Mouse (Mus musculus): ENCODE measurements around the gene Gnb1l.
"Not testable (repeated sequence)": the region's sequence is repeated elsewhere in the genome, so short reads cannot be mapped to it uniquely, and the experiment has no call there.

The Gnb1l gene

DNA sequence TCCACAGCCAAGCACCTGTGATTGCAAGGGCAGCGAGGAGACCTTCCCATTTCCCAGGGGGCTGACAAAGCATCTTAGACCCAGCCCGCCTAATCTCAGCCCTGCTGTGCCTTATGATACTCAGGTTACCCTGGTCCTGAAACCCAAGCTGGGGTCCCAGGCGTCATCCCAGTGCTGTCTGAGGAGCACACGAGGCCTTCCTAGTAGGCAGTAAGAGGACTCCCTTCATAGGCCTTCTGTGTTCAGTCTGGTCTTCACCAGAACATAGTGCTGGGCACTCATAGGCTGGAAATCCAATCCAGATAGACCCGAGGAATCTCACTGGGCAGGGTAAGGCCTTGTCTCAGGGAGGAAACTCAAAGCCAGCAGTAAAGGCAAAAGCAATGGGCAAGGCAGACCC is 14.7 kb upstream of the Gnb1l start:
- no peak for DNase-seq (ENCODE audit: low spot score)

GRCm38 (mm10) chr16:18484386-18484785 is 14.1 kb upstream of the Gnb1l start:
- DNase-seq (ENCODE audit: low spot score), result no peak

DNA sequence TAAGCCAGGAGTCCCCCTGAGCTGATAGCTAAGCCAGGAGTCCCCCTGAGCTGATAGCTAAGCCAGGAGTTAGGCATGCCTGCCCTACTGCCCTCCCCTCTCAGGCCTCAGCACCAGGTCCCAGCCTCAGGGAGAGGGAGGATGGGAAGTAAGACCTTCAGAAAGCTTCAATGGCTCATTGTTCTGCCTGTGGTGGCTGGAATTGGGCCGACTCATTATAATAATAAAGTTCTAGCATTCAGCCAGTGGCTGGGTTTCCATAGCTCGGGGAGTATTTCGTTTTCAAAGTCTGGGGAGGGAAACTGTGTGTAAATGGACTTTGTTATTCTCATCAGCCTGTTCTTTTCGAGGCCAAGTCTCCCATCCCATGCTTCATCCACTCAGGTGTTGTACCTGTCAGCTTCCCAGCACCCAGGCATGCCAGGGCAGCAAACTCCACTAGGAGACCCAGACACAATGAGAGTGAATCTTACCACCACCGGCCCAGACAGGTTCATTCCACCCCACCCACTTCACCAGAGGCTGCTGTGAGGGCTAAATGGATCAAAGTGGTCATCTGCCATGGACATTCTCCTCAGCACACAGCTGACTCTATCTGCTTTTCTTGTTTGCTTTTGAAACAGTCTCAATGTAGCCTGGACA is 13.6 kb upstream of the Gnb1l start:
- no peak for DNase-seq (ENCODE audit: low spot score)

GRCm38 (mm10) chr16:18486126-18486525 is 12.4 kb upstream of the Gnb1l start:
- no peak for DNase-seq (ENCODE audit: low spot score)

DNA sequence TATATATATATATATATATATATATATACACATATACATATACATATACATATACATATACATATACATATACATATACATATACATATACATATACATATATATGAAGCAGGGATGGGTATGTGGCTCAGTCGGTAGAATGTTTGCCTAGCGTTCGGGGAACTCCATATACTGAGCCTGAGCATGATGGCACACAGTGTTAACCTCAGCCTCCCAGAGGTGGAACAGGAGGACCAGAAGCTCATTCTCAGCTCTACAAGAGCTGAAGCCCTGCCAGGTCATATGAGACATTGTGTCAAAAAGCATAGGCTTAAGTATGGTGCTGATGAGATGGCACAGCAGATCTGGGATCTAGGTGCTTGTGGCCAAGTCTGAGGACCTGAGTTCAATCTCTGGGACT is 8.2 kb upstream of the Gnb1l start:
- no peak for DNase-seq (ENCODE audit: low spot score)

GRCm38 (mm10) chr16:18490894-18491293 is 7.6 kb upstream of the Gnb1l start:
- DNase-seq (ENCODE audit: low spot score), result no peak

- DNase-seq (ENCODE audit: low spot score), result peak; percentile 45
Observed at GRCm38 (mm10) chr16:18497865-18498515, 523 bp upstream of the Gnb1l start.

DNA sequence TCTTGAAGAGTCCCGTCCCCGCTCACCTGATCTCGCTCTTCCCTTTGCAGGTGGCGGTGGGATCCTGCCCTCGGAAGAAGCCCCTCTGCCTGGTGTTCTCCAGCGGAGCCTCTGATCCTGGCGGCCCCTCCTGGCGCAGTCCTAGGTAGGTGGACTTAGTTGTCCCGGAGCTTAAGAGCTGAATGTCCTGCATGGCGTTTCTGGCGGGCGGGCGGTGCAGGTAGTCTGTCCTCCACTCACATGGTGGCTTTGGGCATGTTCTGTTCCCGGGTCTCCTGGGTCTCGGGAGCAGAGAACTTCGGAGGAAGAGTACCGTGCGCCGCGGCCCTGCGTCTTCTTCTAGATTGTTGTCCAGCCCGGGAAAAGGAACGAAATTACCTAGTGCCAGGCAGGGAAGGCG is 483 bp downstream of the Gnb1l start:
- DNase-seq (ENCODE audit: low spot score), result no peak

- no peak for DNase-seq (ENCODE audit: low spot score)
Observed at GRCm38 (mm10) chr16:18501531-18501930, 3.0 kb downstream of the Gnb1l start.

DNA sequence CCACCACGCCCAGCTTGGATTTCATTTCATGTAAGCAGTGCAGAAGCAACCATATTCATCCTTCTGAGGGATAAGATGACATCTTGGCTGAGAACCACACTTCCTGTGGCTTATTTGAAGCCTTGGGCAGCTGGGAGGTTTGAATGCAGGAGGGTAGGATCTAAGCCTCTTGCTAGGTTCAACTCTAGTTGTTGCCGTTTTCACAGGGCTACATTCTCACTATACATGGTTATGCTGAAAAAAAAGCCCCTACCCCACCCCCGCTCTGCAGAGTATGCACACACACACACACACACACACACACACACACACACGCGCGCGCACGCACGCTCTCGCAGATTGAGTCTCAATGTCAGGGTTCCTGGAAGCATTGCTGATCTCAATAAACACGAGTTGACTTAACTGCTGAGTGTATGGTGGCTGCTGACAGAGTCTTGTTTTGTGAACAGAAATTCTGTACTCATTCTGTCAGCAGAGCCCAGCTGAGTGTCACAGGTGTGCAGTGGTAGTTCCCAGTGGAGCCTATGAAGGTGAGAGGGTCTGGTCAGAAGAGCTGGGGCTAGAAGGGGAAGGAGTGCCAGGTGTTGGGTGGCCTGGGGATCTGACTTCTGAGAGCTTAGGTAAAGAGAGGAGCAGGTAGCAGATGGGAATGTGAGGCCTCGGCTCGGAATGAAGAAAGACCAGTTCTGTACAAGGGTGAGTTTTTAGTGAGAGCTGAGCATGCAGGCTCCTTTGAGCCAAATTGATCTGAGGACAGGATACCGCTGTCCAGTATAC is 5.2 kb downstream of the Gnb1l start:
- DNase-seq (ENCODE audit: low spot score), result no peak

GRCm38 (mm10) chr16:18506524-18507199 is 8.1 kb downstream of the Gnb1l start:
- DNase-seq (ENCODE audit: low spot score), result no peak

DNA sequence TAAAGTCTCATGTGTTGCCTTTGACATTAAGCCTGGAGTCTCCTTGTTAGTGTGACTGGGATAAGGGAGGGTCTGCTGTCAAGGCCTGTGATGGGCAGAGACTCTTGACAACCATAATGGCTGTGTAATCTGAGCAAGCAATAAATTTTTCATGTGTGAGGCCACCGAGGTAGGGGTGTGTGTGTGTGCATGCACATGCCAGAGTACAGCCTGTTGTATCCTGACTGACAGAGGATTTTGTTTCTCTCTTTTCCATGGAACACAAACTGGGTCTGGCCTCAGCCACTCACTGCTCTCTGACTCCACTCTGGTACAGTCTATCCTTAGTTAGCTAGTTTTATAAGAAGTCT is 8.7 kb downstream of the Gnb1l start:
- no peak for DNase-seq (ENCODE audit: low spot score)

GRCm38 (mm10) chr16:18511741-18512140 is 13.2 kb downstream of the Gnb1l start:
- DNase-seq (ENCODE audit: low spot score), result no peak

GRCm38 (mm10) chr16:18513508-18513907 is 15.0 kb downstream of the Gnb1l start:
- DNase-seq (ENCODE audit: low spot score), result no peak

DNA sequence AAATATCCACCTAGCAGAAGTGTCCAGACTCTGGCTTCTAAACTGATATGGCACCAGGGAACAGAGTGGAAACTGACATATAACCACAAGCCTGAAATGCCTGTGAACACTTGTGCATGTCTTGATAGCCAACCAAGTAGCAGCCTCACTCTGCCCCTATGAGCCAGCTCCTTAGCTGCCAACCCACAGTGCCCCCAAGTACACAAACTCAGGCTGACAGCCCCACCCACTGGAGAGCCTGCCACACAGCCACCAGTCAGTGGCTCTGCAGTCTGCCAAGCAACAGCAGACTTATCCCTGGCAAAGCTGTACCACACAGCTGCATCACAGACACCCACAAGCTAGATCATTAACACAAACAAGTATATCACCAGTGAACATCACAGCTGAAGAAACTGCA is 19.6 kb downstream of the Gnb1l start:
- no peak for DNase-seq (ENCODE audit: low spot score)

DNA sequence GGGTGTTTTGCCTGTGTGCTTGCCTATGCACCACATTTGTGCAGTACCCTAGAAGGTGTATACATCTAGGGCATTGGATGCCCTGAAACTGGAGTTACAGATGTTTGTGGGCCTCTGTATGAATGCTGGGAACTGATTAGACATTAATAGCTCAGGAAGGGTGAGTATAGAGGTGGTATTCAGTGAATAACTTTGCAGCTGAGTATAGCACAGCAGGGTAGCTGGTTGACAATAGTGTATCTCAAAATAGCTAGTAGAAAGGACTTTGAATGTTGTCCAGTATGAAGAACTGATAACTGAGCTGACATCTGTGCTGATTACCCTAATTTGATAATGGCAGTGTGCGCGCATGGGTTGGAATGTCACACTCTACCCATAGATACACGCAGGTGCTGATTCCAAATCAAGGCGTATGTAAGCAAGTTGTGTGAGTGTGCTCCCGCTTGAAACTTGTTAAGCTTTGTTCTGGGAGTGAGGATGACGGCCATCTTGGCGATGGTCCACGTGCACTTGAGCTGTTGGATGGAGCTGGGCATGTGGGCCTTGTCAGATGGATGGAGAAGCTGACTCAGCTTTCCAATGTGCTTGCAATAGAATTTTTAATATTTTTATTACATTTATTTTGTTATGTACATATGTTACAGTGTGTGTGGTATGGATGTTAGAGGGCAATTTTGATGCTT is 25.2 kb downstream of the Gnb1l start:
- no peak for DNase-seq (ENCODE audit: low spot score)

- no peak for DNase-seq (ENCODE audit: low spot score)
Observed at GRCm38 (mm10) chr16:18528656-18529055, 30.1 kb downstream of the Gnb1l start.

GRCm38 (mm10) chr16:18533061-18533460 is 34.5 kb downstream of the Gnb1l start:
- not testable (repeated sequence) for DNase-seq (ENCODE audit: low spot score)

DNA sequence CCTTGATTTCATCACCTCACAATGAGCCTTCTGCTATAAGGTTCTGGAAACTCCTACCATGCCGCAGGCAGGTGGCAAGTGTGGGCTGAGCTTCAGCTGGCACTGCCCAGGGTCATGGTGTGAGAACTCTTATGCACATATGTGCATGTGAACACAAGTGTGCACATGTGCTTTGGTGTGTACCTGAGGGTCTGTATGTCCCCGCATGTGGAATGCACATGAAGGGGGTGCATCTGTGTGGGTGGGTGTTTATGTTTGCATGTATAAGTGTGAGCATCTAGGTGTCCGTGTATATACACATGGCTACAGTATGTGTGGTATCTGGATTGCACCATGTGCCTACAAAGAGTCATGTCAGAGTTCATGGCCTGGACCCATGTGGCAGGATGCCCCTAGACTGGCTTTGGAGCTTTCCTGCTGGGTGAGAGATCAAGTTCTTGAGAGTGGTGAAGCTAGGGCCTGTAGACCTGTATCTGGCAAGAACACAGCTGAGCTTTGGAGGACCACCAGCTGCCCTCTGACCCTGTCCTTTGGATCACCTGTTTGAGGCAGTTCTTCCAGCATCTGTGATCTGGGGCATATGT is 39.0 kb downstream of the Gnb1l start:
- no peak for DNase-seq (ENCODE audit: low spot score)

DNA sequence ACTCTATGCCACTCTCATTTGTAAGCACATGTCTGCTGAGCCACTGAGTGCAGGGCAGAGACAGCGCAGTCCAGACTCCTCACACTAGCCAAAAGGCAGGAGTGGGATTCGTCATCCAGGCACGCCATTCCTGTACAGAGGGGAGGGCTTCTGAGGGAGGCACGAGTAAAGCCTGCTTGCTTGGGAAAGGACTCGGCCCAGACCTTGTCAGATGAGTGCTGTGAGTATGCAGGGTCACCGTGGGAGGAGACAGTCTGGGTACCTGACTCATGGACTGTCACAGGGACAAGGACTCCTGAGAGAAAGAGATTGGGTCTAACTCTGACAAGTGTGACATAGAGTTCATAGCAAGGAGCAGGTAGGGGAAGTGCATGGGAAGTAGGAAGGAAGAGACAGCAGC is 40.8 kb downstream of the Gnb1l start:
- DNase-seq (ENCODE audit: low spot score), result no peak

GRCm38 (mm10) chr16:18543151-18543829 is 44.8 kb downstream of the Gnb1l start:
- DNase-seq (ENCODE audit: low spot score), result no peak
